Mouse (Mus musculus) heart, embryonic 12.5 days (tissue): ENCODE data around the gene Spon1. TPM values are rescaled to one million over a fixed set of nuclear protein-coding genes. Genes with fewer than 3 reads are reported as not detected.

ENCODE experiments used
- ATAC-seq: fragments of 200-750 bp; cut with Nextera tagmentation; 2 replicates; pipeline ENCODE4 v1.8.0; 2017; ENCODE audit warnings: moderate TSS enrichment, moderate library complexity; ENCODE audit not compliant: insufficient number of reproducible peaks, low FRiP score
- H3K27ac ChIP-seq: fragments of 300-500 bp; sonication (generic); 2 replicates; pipeline ENCODE4 v1.5.1; 2016; ENCODE audit warnings: mild to moderate bottlenecking, moderate library complexity; ENCODE audit not compliant: poor library complexity, severe bottlenecking
- H3K27me3 ChIP-seq: fragments of 300-500 bp; sonication (generic); replicated peaks from 2 replicates; pipeline ENCODE4 v1.6.1; 2016; ENCODE audit warnings: mild to moderate bottlenecking, moderate library complexity
- H3K36me3 ChIP-seq: fragments of 300-500 bp; sonication (generic); 2 replicates; pipeline ENCODE4 v1.6.1; 2016; ENCODE audit warnings: mild to moderate bottlenecking, moderate library complexity
- H3K4me1 ChIP-seq: fragments of 300-500 bp; sonication (generic); replicated peaks from 2 replicates; pipeline ENCODE4 v1.6.1; 2016; ENCODE audit warnings: mild to moderate bottlenecking
- H3K4me2 ChIP-seq: fragments of 300-500 bp; sonication (generic); 2 replicates; pipeline ENCODE4 v1.6.1; 2016; ENCODE audit warnings: mild to moderate bottlenecking, moderate library complexity
- H3K4me3 ChIP-seq: fragments of 300-500 bp; sonication (generic); 2 replicates; pipeline ENCODE4 v1.5.1; 2016; ENCODE audit warnings: mild to moderate bottlenecking
- H3K9ac ChIP-seq: fragments of 300-500 bp; sonication (generic); 2 replicates; pipeline ENCODE4 v1.6.1; 2016; ENCODE audit warnings: mild to moderate bottlenecking, moderate library complexity
- H3K9me3 ChIP-seq: fragments of 300-500 bp; sonication (generic); replicated peaks from 2 replicates; pipeline ENCODE4 v1.6.1; 2016; ENCODE audit warnings: mild to moderate bottlenecking, moderate library complexity
- WGBS: fragments of 180-500 bp; shearing (Covaris S2); methylation state at CpG from one replicate; pipeline ENCODE4 v1.1.7; 2016; 5-methylcytosine and 5-hydroxymethylcytosine counted together
- polyA plus RNA-seq: library from polyadenylated mRNA; unstranded; fragments of >200 nt; fragmentation: Nextera tagmentation; extraction: Ambion mirVana; gene quantifications from 2 replicates; pipeline ENCODE4 v1.2.1, GENCODE M21; 2016

Gene Spon1
- polyA plus RNA-seq, 1 experiment from 2014 or later, result 99.8 TPM

- Histone ChIP-seq H3K27ac (no peak overlapping the region), H3K4me2 (no peak overlapping the region), H3K4me1 (peaks cover 2% of the 10 kb centered on the region; the same call in 1 of the 2 replicates), H3K9me3 (peaks cover 4% of the 10 kb centered on the region; the same call in 1 of the 2 replicates), H3K27me3 (0 out of 2 replicates have a peak, but pooled peaks cover 6% of the 10 kb centered on the region), H3K4me3 (no peak overlapping the region), H3K9ac (no peak overlapping the region), H3K36me3 (no peaks in the 10 kb centered on the region)
- WGBS, result 66% methylated on average over 2 of the region's 2 CpGs
- no peak for ATAC-seq
Measured at GRCm38 (mm10) chr7:113756616-113757015, 9.2 kb upstream of the Spon1 start.

GRCm38 (mm10) chr7:113759212-113759611 lies 6.6 kb upstream of the Spon1 start:
- Histone ChIP-seq H3K9ac (no peak overlapping the region), H3K4me2 (no peak overlapping the region), H3K27ac (no peak overlapping the region), H3K9me3 (peaks cover 11% of the 10 kb centered on the region; the same call in 1 of the 2 replicates), H3K4me3 (no peak overlapping the region), H3K27me3 (0 out of 2 replicates have a peak, but pooled peaks cover 6% of the 10 kb centered on the region), H3K36me3 (no peaks in the 10 kb centered on the region), H3K4me1 (peaks cover 6% of the 10 kb centered on the region)
- ATAC-seq, result no peak
- 9% methylated on average over 1 of the region's 1 CpGs for WGBS

- Histone ChIP-seq H3K9ac (no peak overlapping the region), H3K9me3 (0 out of 2 replicates have a peak, but pooled peaks cover 6% of the 10 kb centered on the region), H3K4me1 (peaks cover 37% of the 10 kb centered on the region), H3K36me3 (no peaks in the 10 kb centered on the region), H3K27ac (0 out of 2 replicates have a peak overlapping the region, but pooled peaks have one; percentile 6), H3K4me3 (no peak overlapping the region), H3K4me2 (peak overlapping the region; percentile 90), H3K27me3 (no peaks in the 10 kb centered on the region)
- ATAC-seq, result no peak
- WGBS, result 83% methylated on average over 5 of the region's 5 CpGs
Measured at GRCm38 (mm10) chr7:113765133-113765532, 665 bp upstream of the Spon1 start.

DNA sequence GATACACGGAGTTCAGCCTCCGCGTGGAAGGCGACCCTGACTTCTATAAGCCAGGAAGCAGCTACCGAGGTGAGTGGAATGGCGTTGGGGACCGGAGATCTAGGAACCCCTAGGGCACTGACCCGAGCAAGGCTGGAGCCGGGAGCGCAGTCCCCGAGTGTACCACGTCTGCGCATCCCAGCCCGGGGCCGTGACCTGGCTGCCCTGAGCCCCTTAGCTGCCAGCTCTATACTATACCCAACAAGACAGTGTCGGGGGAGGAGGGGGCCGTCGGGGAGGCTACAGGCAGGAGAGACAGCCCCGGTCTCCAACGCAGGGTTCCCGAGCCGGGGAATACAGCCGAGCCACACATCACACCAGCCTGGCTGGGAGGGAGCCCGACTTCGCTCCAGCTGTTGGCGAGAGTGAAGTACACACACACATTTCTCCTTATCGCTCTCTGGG lies 722 bp downstream of the Spon1 start:
- whole genome bisulfite sequencing, result 1% methylated on average over 27 of the region's 27 CpGs
- H3K27me3 ChIP-seq, result no peaks in the 10 kb centered on the region

GRCm38 (mm10) chr7:113767546-113767945 lies 1.7 kb downstream of the Spon1 start:
- WGBS, result 15% methylated on average over 6 of the region's 6 CpGs
- peak overlapping the region; percentile 72 for H3K4me3 ChIP-seq
- H3K4me2 ChIP-seq, result peak overlapping the region; percentile 90

More for the DNA sequence above, 722 bp downstream of the Spon1 start:
- H3K36me3 ChIP-seq, result no peaks in the 10 kb centered on the region; the same call in 1 of the 2 replicates
- peak overlapping the region; percentile 81 for H3K9ac ChIP-seq
- peak overlapping the region; percentile 72 for H3K4me3 ChIP-seq
- peak; percentile 60 for ATAC-seq
- 0 out of 2 replicates have a peak, but pooled peaks cover 6% of the 10 kb centered on the region for H3K9me3 ChIP-seq
- H3K27ac ChIP-seq, result peak overlapping the region; percentile 88
- peaks cover 37% of the 10 kb centered on the region for H3K4me1 ChIP-seq
- peak overlapping the region; percentile 90 for H3K4me2 ChIP-seq

GRCm38 (mm10) chr7:113768174-113768935 lies 2.6 kb downstream of the Spon1 start:
- Histone ChIP-seq H3K27me3 (no peaks in the 10 kb centered on the region), H3K4me3 (peak overlapping the region; percentile 72), H3K9me3 (peaks cover 4% of the 10 kb centered on the region; the same call in 1 of the 2 replicates), H3K9ac (peak overlapping the region; percentile 81; the same call in 1 of the 2 replicates), H3K4me1 (peaks cover 40% of the 10 kb centered on the region), H3K36me3 (peaks cover 6% of the 10 kb centered on the region), H3K4me2 (peak overlapping the region; percentile 90), H3K27ac (peak overlapping the region; percentile 60)
- no peak for ATAC-seq
- 46% methylated on average over 6 of the region's 6 CpGs for WGBS

More at GRCm38 (mm10) chr7:113767546-113767945, 1.7 kb downstream of the Spon1 start:
- Histone ChIP-seq H3K27ac (peak overlapping the region; percentile 60), H3K36me3 (peaks cover 6% of the 10 kb centered on the region), H3K9me3 (peaks cover 10% of the 10 kb centered on the region; the same call in 1 of the 2 replicates), H3K4me1 (peaks cover 34% of the 10 kb centered on the region), H3K27me3 (no peaks in the 10 kb centered on the region), H3K9ac (peak overlapping the region; percentile 81; the same call in 1 of the 2 replicates)
- no peak for ATAC-seq

GRCm38 (mm10) chr7:113769281-113769680 lies 3.5 kb downstream of the Spon1 start:
- Histone ChIP-seq H3K36me3 (peaks cover 6% of the 10 kb centered on the region), H3K4me1 (peaks cover 48% of the 10 kb centered on the region), H3K27ac (peak overlapping the region; percentile 52; the same call in 1 of the 2 replicates), H3K9me3 (peaks cover 4% of the 10 kb centered on the region; the same call in 1 of the 2 replicates), H3K4me3 (no peak overlapping the region), H3K9ac (no peak overlapping the region), H3K4me2 (peak overlapping the region; percentile 39), H3K27me3 (no peaks in the 10 kb centered on the region)
- WGBS, result 12% methylated on average over 6 of the region's 6 CpGs
- ATAC-seq, result no peak

DNA sequence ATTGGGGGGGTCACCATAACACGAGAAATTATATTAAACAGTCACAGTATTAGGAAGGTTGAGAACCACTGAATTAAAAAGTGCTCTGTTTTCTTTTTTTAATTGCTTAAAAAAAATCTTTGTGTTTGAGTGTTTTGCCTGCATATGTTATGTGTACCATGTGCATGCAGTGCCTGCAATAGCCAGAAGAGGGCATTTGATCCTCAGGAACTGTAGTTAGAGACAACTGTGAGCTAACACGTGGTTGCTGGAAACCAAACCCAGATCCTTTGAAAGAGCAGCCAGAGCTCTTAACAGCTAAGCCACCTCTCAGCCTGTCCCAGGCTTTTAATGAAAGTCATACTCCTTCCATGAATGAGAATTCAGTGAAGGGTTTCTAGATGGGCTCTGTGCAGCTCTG lies 6.3 kb downstream of the Spon1 start:
- H3K4me2 ChIP-seq, result no peak overlapping the region
- 87% methylated on average over 2 of the region's 2 CpGs for WGBS
- no peak overlapping the region for H3K9ac ChIP-seq
- H3K36me3 ChIP-seq, result peaks cover 8% of the 10 kb centered on the region
- peaks cover 61% of the 10 kb centered on the region for H3K4me1 ChIP-seq
- H3K27ac ChIP-seq, result no peak overlapping the region
- H3K9me3 ChIP-seq, result peaks cover 4% of the 10 kb centered on the region; the same call in 1 of the 2 replicates
- H3K4me3 ChIP-seq, result no peak overlapping the region
- no peaks in the 10 kb centered on the region for H3K27me3 ChIP-seq
- ATAC-seq, result no peak

- 50% methylated on average over 8 of the region's 8 CpGs for WGBS
- H3K36me3 ChIP-seq, result peaks cover 8% of the 10 kb centered on the region
- H3K27me3 ChIP-seq, result no peaks in the 10 kb centered on the region
- ATAC-seq, result no peak
- no peak overlapping the region for H3K27ac ChIP-seq
- H3K4me1 ChIP-seq, result peaks cover 52% of the 10 kb centered on the region
- no peak overlapping the region for H3K4me3 ChIP-seq
- no peak overlapping the region for H3K4me2 ChIP-seq
- H3K9ac ChIP-seq, result no peak overlapping the region
- H3K9me3 ChIP-seq, result peaks cover 4% of the 10 kb centered on the region; the same call in 1 of the 2 replicates
Measured at GRCm38 (mm10) chr7:113773436-113773835, 7.6 kb downstream of the Spon1 start.

GRCm38 (mm10) chr7:113774039-113774438 lies 8.2 kb downstream of the Spon1 start:
- Histone ChIP-seq H3K9ac (no peak overlapping the region), H3K4me2 (no peak overlapping the region), H3K36me3 (peaks cover 8% of the 10 kb centered on the region), H3K4me3 (no peak overlapping the region), H3K27ac (no peak overlapping the region), H3K9me3 (peaks cover 4% of the 10 kb centered on the region; the same call in 1 of the 2 replicates), H3K27me3 (no peaks in the 10 kb centered on the region), H3K4me1 (peaks cover 46% of the 10 kb centered on the region)
- WGBS, result 17% methylated on average over 7 of the region's 7 CpGs
- peak; percentile 53; the same call in 1 of the 2 replicates for ATAC-seq

GRCm38 (mm10) chr7:113774906-113775305 lies 9.1 kb downstream of the Spon1 start:
- 77% methylated on average over 3 of the region's 3 CpGs for WGBS
- Histone ChIP-seq H3K4me2 (no peak overlapping the region), H3K27me3 (no peaks in the 10 kb centered on the region), H3K9ac (no peak overlapping the region), H3K4me1 (peaks cover 37% of the 10 kb centered on the region), H3K9me3 (peaks cover 4% of the 10 kb centered on the region; the same call in 1 of the 2 replicates), H3K4me3 (no peak overlapping the region), H3K36me3 (peaks cover 8% of the 10 kb centered on the region), H3K27ac (no peak overlapping the region)
- ATAC-seq, result peak; percentile 25; the same call in 1 of the 2 replicates
